Mouse (Mus musculus): ENCODE measurements at regions not wholly inside any gene's neighbourhood (a gene's known extent, or its start where the extent isn't known, plus 50 kb on each side); places are given as distances from the start of the nearest gene placed in this dataset.

DNA sequence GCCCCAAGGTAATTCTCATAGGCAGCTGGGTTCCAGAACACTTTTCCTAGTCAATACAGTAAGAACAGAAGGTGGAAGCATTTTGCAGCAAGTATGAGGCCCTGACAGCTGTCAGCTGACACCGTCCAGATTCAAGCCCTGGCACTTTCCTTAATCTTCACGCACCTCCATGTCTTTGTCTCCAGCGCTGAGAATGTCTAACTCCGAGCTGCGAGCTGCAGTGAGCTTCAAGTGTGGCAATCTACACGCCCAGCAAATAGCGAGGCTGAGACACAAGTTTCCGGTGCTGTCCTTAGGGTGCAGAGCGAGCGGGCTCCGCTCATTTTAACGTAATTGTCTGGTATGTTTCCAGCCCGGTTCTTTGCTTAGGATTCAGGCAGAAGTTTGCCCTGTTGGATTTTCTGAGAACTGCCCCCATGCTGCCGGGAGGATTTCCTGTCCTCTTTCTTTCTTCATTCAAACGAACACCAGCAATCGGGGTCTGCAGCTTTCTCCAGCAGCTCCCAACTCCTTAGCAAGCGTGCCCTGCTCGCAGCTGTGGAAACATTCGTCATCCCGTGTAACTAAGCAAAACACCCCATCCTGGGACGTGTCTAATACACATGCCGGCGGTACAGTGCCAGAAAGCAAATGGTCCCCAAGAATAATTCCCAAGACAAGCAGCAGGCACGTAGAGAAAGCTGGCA, 54.5 kb downstream of the Irx3 start:
- H3K27me3 ChIP-seq (ENCODE audit: control insufficient read depth, insufficient read depth, low read length): no peaks in the 10 kb centered on the region
- no peak overlapping the region for H3K4me3 ChIP-seq (replicated peaks; ENCODE audit: low read depth, low read length)
- ATAC-seq (ENCODE audit: low FRiP score, low TSS enrichment) (no peak), DNase-seq (peak; percentile 25)
- H3K4me1 ChIP-seq (ENCODE audit: control insufficient read depth, insufficient read depth, low read length): peaks cover 6% of the 10 kb centered on the region; the same call in 1 of the 2 replicates
- no peak overlapping the region for H3K4me2 ChIP-seq (ENCODE audit: low read length)
- H3K9ac ChIP-seq (replicated peaks; ENCODE audit: low read length): no peak overlapping the region
- no peaks in the 10 kb centered on the region; the same call in 1 of the 2 replicates for H3K9me3 ChIP-seq (ENCODE audit: control insufficient read depth, low read length)
- 59% methylated on average over 24 of the region's 24 CpGs for WGBS
- H3K36me3 ChIP-seq (ENCODE audit: control insufficient read depth, insufficient read depth, low read length): no peaks in the 10 kb centered on the region
- no peak overlapping the region for H3K27ac ChIP-seq (replicated peaks; ENCODE audit: low read depth, low read length)

DNA sequence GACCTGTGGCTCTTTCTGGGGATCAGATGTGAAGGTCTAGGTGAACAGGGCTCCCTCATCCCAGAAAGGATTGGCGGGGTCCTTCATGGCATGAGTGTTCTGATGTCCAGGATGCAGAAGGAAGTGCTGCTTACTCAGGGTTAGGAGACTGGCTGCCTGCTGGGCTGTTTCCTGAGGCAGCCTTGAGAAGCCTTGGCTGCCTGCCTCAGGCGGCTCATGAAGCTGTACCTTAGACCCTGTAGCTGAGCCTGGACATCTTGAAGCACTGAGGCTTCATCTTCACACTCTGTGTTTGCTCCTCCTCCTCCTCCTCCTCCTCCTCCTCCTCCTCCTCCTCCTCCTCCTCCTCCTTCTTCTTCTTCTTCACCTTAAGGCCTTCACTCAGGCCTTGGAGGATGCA, 77.2 kb downstream of the Irx3 start:
- Histone ChIP-seq H3K4me3 (replicated peaks; ENCODE audit: low read depth, low read length) (no peak overlapping the region), H3K4me2 (ENCODE audit: low read length) (no peak overlapping the region), H3K4me1 (ENCODE audit: control insufficient read depth, insufficient read depth, low read length) (no peaks in the 10 kb centered on the region), H3K9me3 (ENCODE audit: control insufficient read depth, low read length) (no peaks in the 10 kb centered on the region), H3K27ac (replicated peaks; ENCODE audit: low read depth, low read length) (no peak overlapping the region), H3K9ac (replicated peaks; ENCODE audit: low read length) (no peak overlapping the region), H3K36me3 (ENCODE audit: control insufficient read depth, insufficient read depth, low read length) (no peaks in the 10 kb centered on the region), H3K27me3 (ENCODE audit: control insufficient read depth, insufficient read depth, low read length) (no peaks in the 10 kb centered on the region)
- ATAC-seq (ENCODE audit: low FRiP score, low TSS enrichment) (no peak), DNase-seq (no peak)
- 69% methylated on average over 2 of the region's 2 CpGs for WGBS
